Mouse (Mus musculus) liver, postnatal 0 days (tissue): ENCODE measurements at regions not wholly inside any gene's neighbourhood (a gene's known extent, or its start where the extent isn't known, plus 50 kb on each side); places are given as distances from the start of the nearest gene placed in this dataset.

Experiments
- CTCF ChIP-seq: sonication (generic); IDR thresholded peaks from 2 replicates; pipeline ENCODE4 v1.5.1; 2016; ENCODE audit warnings: antibody characterized with exemption, low read depth
- EP300 ChIP-seq: IDR thresholded peaks from 2 replicates; pipeline ENCODE4 v1.6.1; 2016; ENCODE audit warnings: antibody characterized with exemption, low read depth, mild to moderate bottlenecking

GRCm38 (mm10) chr1:71898198-71898597, 245.2 kb upstream of the Fn1 start:
- TF ChIP-seq CTCF (no peak), EP300 (no peak)
